Comparison of ENCODE assay signal across 8 mouse cellular contexts in the genomic region with DNA sequence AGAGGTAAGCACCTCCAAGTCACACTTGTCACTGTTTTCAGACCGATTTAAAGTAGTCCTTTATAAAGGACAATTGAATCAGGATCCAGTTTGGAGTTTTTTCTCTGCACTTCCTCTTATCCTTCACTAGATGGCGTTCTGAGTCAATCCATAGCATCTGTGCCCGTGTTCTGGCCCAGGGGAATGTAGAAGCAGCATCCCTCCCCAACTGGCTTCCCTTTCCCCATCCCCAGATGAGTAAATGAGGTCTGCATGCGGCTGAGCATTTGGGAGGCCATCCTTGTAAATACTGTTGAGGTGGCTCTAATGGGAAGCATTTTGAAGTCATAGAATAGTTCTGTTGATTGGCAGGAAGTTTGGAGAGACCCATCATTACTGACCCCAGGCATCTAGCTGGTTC.
DNase-seq lines count a peak whose midpoint lies in the region; ATAC-seq lines count a peak whose summit lies in the region.

No protein-coding gene starts in this region.

- H3K4me2 ChIP-seq in forebrain, embryonic 14.5 days (ENCODE audit: low read length): no peak overlapping the region
- no peak overlapping the region for H3K4me2 ChIP-seq in forebrain, embryonic 12.5 days
- H3K4me2 ChIP-seq in limb, embryonic 11.5 days (ENCODE audit: low read depth, severe bottlenecking): no peak overlapping the region

- no peaks in the 10 kb centered on the region for H3K36me3 ChIP-seq in forebrain, embryonic 14.5 days (ENCODE audit: control insufficient read depth, insufficient read depth, low read length)
- no peaks in the 10 kb centered on the region for H3K36me3 ChIP-seq in forebrain, embryonic 12.5 days (replicated peaks)
- no peaks in the 10 kb centered on the region for H3K36me3 ChIP-seq in limb, embryonic 11.5 days (ENCODE audit: control insufficient read depth, insufficient read depth, low read length)
- H3K36me3 ChIP-seq in limb, embryonic 10.5 days: no peaks in the 10 kb centered on the region

- DNase-seq in forebrain, embryonic 14.5 days (ENCODE audit: low spot score): peak; percentile 40
- DNase-seq in limb, embryonic 11.5 days (ENCODE audit: low spot score): peak; percentile 31
- DNase-seq in limb, embryonic 10.5 days (ENCODE audit: low spot score): no peak
- DNase-seq in adipocyte (ENCODE audit: low spot score): peak; percentile 22
- peak; percentile 20 for DNase-seq in lung, postnatal 36 days
- DNase-seq in MN1 (ENCODE audit: low spot score): no peak
- DNase-seq in cerebellum, adult 11-12 months: no peak

- H3K4me1 ChIP-seq in forebrain, embryonic 14.5 days (ENCODE audit: control insufficient read depth, insufficient read depth, low read length): no peaks in the 10 kb centered on the region
- peaks cover 3% of the 10 kb centered on the region; the same call in 1 of the 2 replicates for H3K4me1 ChIP-seq in forebrain, embryonic 12.5 days
- H3K4me1 ChIP-seq in limb, embryonic 11.5 days (ENCODE audit: control insufficient read depth, insufficient read depth, low read length): no peaks in the 10 kb centered on the region
- no peaks in the 10 kb centered on the region for H3K4me1 ChIP-seq in limb, embryonic 10.5 days

- H3K27ac ChIP-seq in forebrain, embryonic 14.5 days (ENCODE audit: low read depth, low read length): no peak overlapping the region
- H3K27ac ChIP-seq in forebrain, embryonic 12.5 days: no peak overlapping the region
- H3K27ac ChIP-seq in limb, embryonic 11.5 days (replicated peaks; ENCODE audit: low read depth, low read length): no peak overlapping the region
- H3K27ac ChIP-seq in limb, embryonic 10.5 days: no peak overlapping the region

- H3K4me3 ChIP-seq in forebrain, embryonic 14.5 days (ENCODE audit: low read depth, low read length): no peak overlapping the region
- H3K4me3 ChIP-seq in forebrain, embryonic 12.5 days (replicated peaks): no peak overlapping the region
- no peak overlapping the region for H3K4me3 ChIP-seq in limb, embryonic 11.5 days (ENCODE audit: low read depth, low read length)
- H3K4me3 ChIP-seq in limb, embryonic 10.5 days: no peak overlapping the region

- H3K9ac ChIP-seq in forebrain, embryonic 14.5 days (ENCODE audit: low read length): no peak overlapping the region
- H3K9ac ChIP-seq in forebrain, embryonic 12.5 days: no peak overlapping the region
- H3K9ac ChIP-seq in limb, embryonic 11.5 days (ENCODE audit: low read length): no peak overlapping the region

- no peak; the same call in 1 of the 2 replicates for ATAC-seq in forebrain, embryonic 14.5 days
- no peak for ATAC-seq in forebrain, embryonic 12.5 days (ENCODE audit: low FRiP score)
- no peak for ATAC-seq in limb, embryonic 11.5 days (ENCODE audit: insufficient number of reproducible peaks, low FRiP score, low TSS enrichment, low read depth)

- H3K9me3 ChIP-seq in forebrain, embryonic 14.5 days (replicated peaks; ENCODE audit: control insufficient read depth, low read length): no peaks in the 10 kb centered on the region
- H3K9me3 ChIP-seq in forebrain, embryonic 12.5 days: no peaks in the 10 kb centered on the region
- no peaks in the 10 kb centered on the region for H3K9me3 ChIP-seq in limb, embryonic 11.5 days (ENCODE audit: control insufficient read depth, low read length)
- H3K9me3 ChIP-seq in limb, embryonic 10.5 days (replicated peaks): no peaks in the 10 kb centered on the region

- H3K27me3 ChIP-seq in forebrain, embryonic 14.5 days (replicated peaks; ENCODE audit: control insufficient read depth, insufficient read depth, low read length): no peaks in the 10 kb centered on the region
- H3K27me3 ChIP-seq in forebrain, embryonic 12.5 days: no peaks in the 10 kb centered on the region
- no peaks in the 10 kb centered on the region for H3K27me3 ChIP-seq in limb, embryonic 11.5 days (ENCODE audit: control insufficient read depth, insufficient read depth, low read length)
- H3K27me3 ChIP-seq in limb, embryonic 10.5 days (ENCODE audit: low read depth, poor library complexity, severe bottlenecking): no peaks in the 10 kb centered on the region

- WGBS in forebrain, embryonic 14.5 days: 15% methylated on average over 4 of the region's 4 CpGs
- WGBS in forebrain, embryonic 12.5 days: 6% methylated on average over 4 of the region's 4 CpGs
- WGBS in limb, embryonic 11.5 days: 13% methylated on average over 4 of the region's 4 CpGs
- WGBS in limb, embryonic 10.5 days: 10% methylated on average over 4 of the region's 4 CpGs

Comparison
In these comparisons a context has a peak if more than half of its experiments do, and no peak if none do; other contexts are left out.
1. DNase-seq: peak in forebrain, embryonic 14.5 days (single experiment), limb, embryonic 11.5 days (single experiment), adipocyte (single experiment) and lung, postnatal 36 days (single experiment); none in limb, embryonic 10.5 days (single experiment), MN1 (single experiment) and cerebellum, adult 11-12 months (single experiment).